Mouse (Mus musculus) erythroid progenitor cell, adult 5-6 weeks (primary cell): Measurements from ENCODE around the gene Tmc3. TPM values are rescaled to one million over a fixed set of nuclear protein-coding genes. Genes with fewer than 3 reads are reported as not detected.
A peak's percentile ranks its signal among the peaks of the same experiment; 100 is the strongest.

ENCODE experiments used
- ATAC-seq: replicated peaks from 2 replicates; pipeline ENCODE4 v1.8.0; 2016; ENCODE audit warnings: moderate number of reproducible peaks, mild to moderate bottlenecking, moderate TSS enrichment, inconsistent platforms; ENCODE audit not compliant: poor library complexity, low FRiP score, severe bottlenecking
- total RNA-seq, 2 experiments: library from RNA; stranded (forward) in 1 of 2; stranded (reverse) in 1 of 2; fragments of 150-400 nt in 1 of 2; fragments of 186-747, 209-891 nt in 1 of 2; gene quantifications; 2 replicates each; pipeline versions ENCODE4 v1.2.3 to v1.2.4; 2015 to 2017; ENCODE audit warnings: low replicate concordance in 2 of 2

Gene Tmc3
- total RNA-seq (2015; ENCODE audit: low replicate concordance) (0.42 and 0.72 TPM in 2 replicates), total RNA-seq (2017; ENCODE audit: low replicate concordance) (1.2 and 1.7 TPM in 2 replicates)

- ATAC-seq = peak; percentile 92
Measured at GRCm38 (mm10) chr7:83584639-83585471, at the start of gene Tmc3. Tmc3 (plus strand) TSS chr7:83584927.

GRCm38 (mm10) chr7:83541536-83542169, 43.1 kb upstream of the Tmc3 start:
- ATAC-seq = no peak

- no peak for ATAC-seq
Measured at GRCm38 (mm10) chr7:83548686-83549352, 35.9 kb upstream of the Tmc3 start.

- no peak for ATAC-seq
Measured at GRCm38 (mm10) chr7:83549353-83549774, 35.4 kb upstream of the Tmc3 start.

GRCm38 (mm10) chr7:83549951-83550407, 34.7 kb upstream of the Tmc3 start:
- ATAC-seq = no peak

GRCm38 (mm10) chr7:83554477-83554876, 30.2 kb upstream of the Tmc3 start:
- ATAC-seq = no peak

- ATAC-seq = no peak
Measured at GRCm38 (mm10) chr7:83556488-83556887, 28.2 kb upstream of the Tmc3 start.

GRCm38 (mm10) chr7:83558741-83559280, 25.9 kb upstream of the Tmc3 start:
- no peak for ATAC-seq

- ATAC-seq = no peak
Measured at GRCm38 (mm10) chr7:83559495-83559894, 25.2 kb upstream of the Tmc3 start.

- ATAC-seq = no peak
Measured at GRCm38 (mm10) chr7:83561849-83562248, 22.9 kb upstream of the Tmc3 start.

GRCm38 (mm10) chr7:83564635-83565291, 20.0 kb upstream of the Tmc3 start:
- no peak for ATAC-seq

GRCm38 (mm10) chr7:83565976-83566375, 18.8 kb upstream of the Tmc3 start:
- no peak for ATAC-seq

- no peak for ATAC-seq
Measured at GRCm38 (mm10) chr7:83567841-83568500, 16.8 kb upstream of the Tmc3 start.

GRCm38 (mm10) chr7:83568815-83569214, 15.9 kb upstream of the Tmc3 start:
- ATAC-seq = no peak

- ATAC-seq = no peak
Measured at GRCm38 (mm10) chr7:83569436-83569835, 15.3 kb upstream of the Tmc3 start.

GRCm38 (mm10) chr7:83571077-83571476, 13.7 kb upstream of the Tmc3 start:
- no peak for ATAC-seq

GRCm38 (mm10) chr7:83571901-83572300, 12.8 kb upstream of the Tmc3 start:
- no peak for ATAC-seq

- no peak for ATAC-seq
Measured at GRCm38 (mm10) chr7:83572451-83572850, 12.3 kb upstream of the Tmc3 start.

- no peak for ATAC-seq
Measured at GRCm38 (mm10) chr7:83580946-83581345, 3.8 kb upstream of the Tmc3 start.
